Comparison of ENCODE assay signal across 9 mouse cellular contexts in genomic region chr11:75938379-75938906, GRCm38 (mm10). TPM values are rescaled to one million over a fixed set of nuclear protein-coding genes. Genes with fewer than 3 reads are reported as not detected.
DNase-seq lines count a peak whose midpoint lies in the region; ATAC-seq and TF ChIP-seq lines count a peak whose summit lies in the region.
"Had no signal": no experiment of that assay in that cellular context is flagged by ENCODE, and none has a peak within 500 bp of the region (broad histone marks: within the 10 kb centered on the region; RNA-seq: fewer than 3 reads in every experiment).

Gene Rph3al (minus strand): TSS chr11:75938429.

- H3K4me2 ChIP-seq in heart, postnatal 0 days (ENCODE audit: low read depth, low read length): peak within 1 kb of the TSS; percentile 49
- H3K4me2 ChIP-seq in stomach, embryonic 16.5 days (ENCODE audit: low read depth, low read length): peak within 1 kb of the TSS; percentile 54
- H3K4me2 ChIP-seq: hindbrain, embryonic 15.5 days had no signal

- peak; percentile 28 for DNase-seq in urinary bladder, postnatal 14 days (ENCODE audit: low spot score)
- DNase-seq in urinary bladder, postnatal 4 days (ENCODE audit: low spot score in 2 of 2): no peak
- DNase-seq in heart, postnatal 0 days (ENCODE audit: low spot score): no peak
- peak; percentile 46 to 55 for DNase-seq in kidney, postnatal 4 days
- no peak for DNase-seq in embryo, embryonic 10 days (ENCODE audit: low spot score)
- no peak for DNase-seq in right cerebral cortex, postnatal 25 days

- no peaks in the 10 kb centered on the region for H3K36me3 ChIP-seq in heart, postnatal 0 days (replicated peaks; ENCODE audit: control insufficient read depth, insufficient read depth, low read length)
- no peaks in the 10 kb centered on the region for H3K36me3 ChIP-seq in stomach, embryonic 16.5 days (ENCODE audit: control insufficient read depth, insufficient read depth, low read length)
- H3K36me3 ChIP-seq: hindbrain, embryonic 15.5 days had no signal

- peak within 1 kb of the TSS; percentile 24 for H3K4me3 ChIP-seq in heart, postnatal 0 days (ENCODE audit: low read depth, low read length)
- peak within 1 kb of the TSS; percentile 39 for H3K4me3 ChIP-seq in stomach, embryonic 16.5 days (replicated peaks; ENCODE audit: low read length)
- H3K4me3 ChIP-seq: hindbrain, embryonic 15.5 days had no signal

- H3K4me1 ChIP-seq in heart, postnatal 0 days (ENCODE audit: control insufficient read depth, insufficient read depth): peaks cover 46% of the 10 kb centered on the region
- H3K4me1 ChIP-seq in stomach, embryonic 16.5 days (ENCODE audit: control insufficient read depth, insufficient read depth, low read length): peaks cover 42% of the 10 kb centered on the region

- no peak within 1 kb of the TSS for H3K9ac ChIP-seq in heart, postnatal 0 days (replicated peaks; ENCODE audit: low read depth, low read length)
- peak within 1 kb of the TSS; percentile 73 for H3K9ac ChIP-seq in stomach, embryonic 16.5 days (ENCODE audit: low read length)
- H3K9ac ChIP-seq: hindbrain, embryonic 15.5 days had no signal

- H3K9me3 ChIP-seq in heart, postnatal 0 days (replicated peaks; ENCODE audit: control insufficient read depth, low read length): peaks cover 8% of the 10 kb centered on the region; the same call in 1 of the 2 replicates
- no peaks in the 10 kb centered on the region for H3K9me3 ChIP-seq in stomach, embryonic 16.5 days (replicated peaks; ENCODE audit: control insufficient read depth, low read length)
- H3K9me3 ChIP-seq: hindbrain, embryonic 15.5 days had no signal

- WGBS in heart, postnatal 0 days: 50% methylated on average over 6 of the region's 6 CpGs
- WGBS in stomach, embryonic 16.5 days: 42% methylated on average over 6 of the region's 6 CpGs

- H3K27me3 ChIP-seq in heart, postnatal 0 days (ENCODE audit: control insufficient read depth, insufficient read depth, low read length): no peaks in the 10 kb centered on the region
- no peaks in the 10 kb centered on the region for H3K27me3 ChIP-seq in stomach, embryonic 16.5 days (ENCODE audit: control insufficient read depth, insufficient read depth, low read length)
- H3K27me3 ChIP-seq: hindbrain, embryonic 15.5 days had no signal

- no peak for TF ChIP-seq CTCF in heart, postnatal 0 days (IDR thresholded peaks at IDR 0.05; ENCODE audit: low read depth)

- TF ChIP-seq EP300 in heart, postnatal 0 days (IDR thresholded peaks at IDR 0.05; ENCODE audit: low read depth): no peak

- no peak for ATAC-seq in heart, postnatal 0 days (ENCODE audit: insufficient read depth, low read depth)
- no peak for ATAC-seq in stomach, embryonic 16.5 days (ENCODE audit: insufficient read depth, low FRiP score)
- ATAC-seq in megakaryocyte progenitor cell, adult 5-6 weeks (replicated peaks; ENCODE audit: poor library complexity): no peak

- H3K27ac ChIP-seq in heart, postnatal 0 days (ENCODE audit: low read depth): peak within 1 kb of the TSS; percentile 76
- peak within 1 kb of the TSS; percentile 94 for H3K27ac ChIP-seq in stomach, embryonic 16.5 days (ENCODE audit: low read length)
- H3K27ac ChIP-seq: hindbrain, embryonic 15.5 days had no signal

RNA-seq across cellular contexts. Expression of gene Rph3al, which starts in this region (rescaled TPM):
- 15.6 and 28.7 TPM in 2 replicates for total RNA-seq in heart, postnatal 0 days (2014; rRNA removed; ENCODE audit: low replicate concordance)
- 15.0 and 15.5 TPM in 2 replicates for polyA plus RNA-seq in heart, postnatal 0 days (2015; fragmentation: Nextera tagmentation; extraction: Ambion mirVana)
- 10.5 and 10.9 TPM in 2 replicates for polyA plus RNA-seq in stomach, embryonic 16.5 days (2015; fragmentation: Nextera tagmentation; extraction: Ambion mirVana)
- total RNA-seq in megakaryocyte progenitor cell, adult 5-6 weeks (2015): 0.91 and 0.93 TPM in 2 replicates
- total RNA-seq in megakaryocyte progenitor cell, adult 5-6 weeks (2017): 0.54 and 0.74 TPM in 2 replicates

Comparison
In these comparisons a context has a peak if more than half of its experiments do, and no peak if none do; other contexts are left out.
1. DNase-seq: peak in urinary bladder, postnatal 14 days (single experiment) and kidney, postnatal 4 days (2 of 2); none in urinary bladder, postnatal 4 days (0 of 2), heart, postnatal 0 days (single experiment), embryo, embryonic 10 days (single experiment) and right cerebral cortex, postnatal 25 days (single experiment).